Mouse (Mus musculus) cortical plate, adult 2 months (tissue): ENCODE data around the gene Krt79.

Experiments
- CTCF ChIP-seq: fragments of 200-500 bp; IDR thresholded peaks from 2 replicates; pipeline ENCODE4 v1.5.1; 2011; ENCODE audit warnings: mild to moderate bottlenecking, control low read depth, low read length; ENCODE audit not compliant: insufficient read depth; ENCODE audit errors: extremely low read depth
- POLR2A ChIP-seq: fragments of 200-500 bp; IDR thresholded peaks from 2 replicates; pipeline ENCODE4 v1.6.1; 2011; ENCODE audit warnings: mild to moderate bottlenecking, low read length, control low read depth; ENCODE audit not compliant: insufficient read depth; ENCODE audit errors: extremely low read depth

DNA sequence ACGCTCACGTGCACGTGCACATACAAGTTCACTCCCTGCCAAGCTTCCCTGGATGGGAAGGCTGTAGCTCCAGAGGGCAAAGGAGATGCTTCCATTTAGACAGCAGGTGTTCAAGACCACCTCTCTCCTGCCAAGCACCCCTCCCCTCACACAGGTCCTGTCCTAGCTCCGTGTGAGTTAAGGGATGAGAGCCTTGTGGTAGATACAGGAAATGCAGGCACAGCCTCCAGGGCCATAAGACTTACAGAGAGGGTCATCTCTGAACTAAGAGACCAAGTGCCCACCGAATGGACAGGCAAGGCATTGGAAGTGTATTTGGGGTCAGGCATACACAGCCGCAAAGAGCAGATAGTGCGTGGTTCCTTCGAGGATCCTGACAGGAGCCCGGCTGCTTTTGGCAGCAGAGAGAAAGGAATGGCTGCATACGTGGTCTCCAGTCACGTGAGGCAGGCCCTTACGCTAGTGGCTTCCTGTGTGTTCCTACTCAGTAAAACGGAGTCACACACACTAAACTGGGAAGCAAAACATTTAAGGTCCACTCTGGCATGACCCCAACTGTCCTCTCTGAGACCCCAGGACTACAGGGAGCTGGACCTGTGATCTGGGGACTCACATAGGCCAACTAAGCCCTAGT lies 43.3 kb upstream of the Krt79 start:
- TF ChIP-seq CTCF (no peak), POLR2A (no peak)
